Mouse (Mus musculus) lung, postnatal 0 days (tissue): ENCODE results near the gene Nptx1. TPM values are rescaled to one million over a fixed set of nuclear protein-coding genes. Genes with fewer than 3 reads are reported as not detected.
A peak's percentile ranks its signal among the peaks of the same experiment; 100 is the strongest.

Source experiments
- ATAC-seq: fragments of 200-750 bp; cut with Nextera tagmentation; 2 replicates; pipeline ENCODE4 v1.8.0; 2017; ENCODE audit warnings: moderate library complexity
- DNase-seq: peaks from one replicate; pipeline ENCODE4 v3.0.0-alpha.2; 2016; ENCODE audit warnings: low spot score
- H3K27ac ChIP-seq: fragments of 300-500 bp; sonication (generic); 2 replicates; pipeline ENCODE4 v1.5.1; 2014; ENCODE audit warnings: antibody characterized with exemption, mild to moderate bottlenecking, low read length, mixed read lengths
- H3K27me3 ChIP-seq: fragments of 300-500 bp; sonication (generic); replicated peaks from 2 replicates; pipeline ENCODE4 v1.6.1; 2014; ENCODE audit warnings: low read length, mixed read lengths; ENCODE audit not compliant: insufficient read depth
- H3K36me3 ChIP-seq: fragments of 300-500 bp; sonication (generic); 2 replicates; pipeline ENCODE4 v1.6.1; 2014; ENCODE audit warnings: low read length, mixed read lengths; ENCODE audit not compliant: insufficient read depth
- H3K4me1 ChIP-seq: fragments of 300-500 bp; sonication (generic); 2 replicates; pipeline ENCODE4 v1.6.1; 2014; ENCODE audit warnings: antibody characterized with exemption, low read depth, low read length, mixed read lengths; ENCODE audit not compliant: insufficient read depth
- H3K4me2 ChIP-seq: fragments of 300-500 bp; sonication (generic); replicated peaks from 2 replicates; pipeline ENCODE4 v1.6.1; 2014; ENCODE audit warnings: low read depth, mild to moderate bottlenecking, low read length, moderate library complexity, mixed read lengths
- H3K4me3 ChIP-seq: fragments of 300-500 bp; sonication (generic); 2 replicates; pipeline ENCODE4 v1.5.1; 2014; ENCODE audit warnings: low read depth, low read length
- H3K9ac ChIP-seq: fragments of 300-500 bp; sonication (generic); replicated peaks from 2 replicates; pipeline ENCODE4 v1.6.1; 2014; ENCODE audit warnings: low read depth, mild to moderate bottlenecking
- H3K9me3 ChIP-seq: fragments of 300-500 bp; sonication (generic); 2 replicates; pipeline ENCODE4 v1.6.1; 2016; ENCODE audit warnings: low read length, mixed read lengths
- CTCF ChIP-seq: IDR thresholded peaks from 2 replicates; pipeline ENCODE4 v1.5.1; 2016; ENCODE audit warnings: antibody characterized with exemption, mild to moderate bottlenecking
- EP300 ChIP-seq: IDR thresholded peaks from 2 replicates; pipeline ENCODE4 v1.6.1; 2016; ENCODE audit warnings: antibody characterized with exemption, mild to moderate bottlenecking, control low read depth
- WGBS: fragments of 180-500 bp; shearing (Covaris S2); extraction: QIAGEN DNeasy Blood & Tissue Kit; methylation state at CpG from one replicate; pipeline ENCODE4 v1.1.7; 2014; 5-methylcytosine and 5-hydroxymethylcytosine counted together
- polyA plus RNA-seq: library from polyadenylated mRNA; unstranded; fragments of >200 nt; fragmentation: Nextera tagmentation; extraction: Ambion mirVana; gene quantifications from 2 replicates; pipeline ENCODE4 v1.2.1, GENCODE M21; 2015

Nptx1 gene
- polyA plus RNA-seq, 1 experiment from 2014 or later: 1.7 TPM

- TF ChIP-seq EP300 (no peak), CTCF (no peak)
- WGBS: 46% methylated on average over 4 of the region's 4 CpGs
- Histone ChIP-seq H3K27me3 (no peaks in the 10 kb centered on the region), H3K36me3 (no peaks in the 10 kb centered on the region), H3K4me3 (no peak overlapping the region), H3K4me1 (peaks cover 7% of the 10 kb centered on the region), H3K27ac (no peak overlapping the region), H3K9me3 (no peaks in the 10 kb centered on the region), H3K4me2 (no peak overlapping the region), H3K9ac (no peak overlapping the region)
- DNase-seq (peak; percentile 26), ATAC-seq (no peak)
Observed at GRCm38 (mm10) chr11:119493516-119493915, 54.0 kb downstream of the Nptx1 start.

DNA sequence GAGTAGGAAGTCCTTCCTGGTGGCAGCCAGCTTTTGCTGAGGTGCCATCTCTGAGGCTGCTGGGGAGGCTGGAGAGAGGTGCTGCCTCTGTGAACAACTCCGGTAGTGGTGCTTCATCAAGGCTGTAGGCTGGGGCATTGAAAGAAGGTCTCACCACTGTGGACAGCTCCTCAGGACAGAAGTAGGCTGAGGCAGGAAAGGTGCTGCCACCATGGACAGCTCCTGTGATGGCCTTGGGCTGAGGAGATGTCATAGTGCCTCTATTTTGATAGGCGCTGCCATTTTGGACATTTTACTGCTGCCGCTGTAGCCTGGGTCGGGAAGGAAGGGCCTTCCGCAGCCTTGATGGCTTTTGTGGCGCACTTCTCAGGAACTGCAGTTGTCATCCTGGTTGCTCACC is 54.7 kb downstream of the Nptx1 start:
- DNase-seq (no peak), ATAC-seq (no peak)
- no peaks in the 10 kb centered on the region for H3K36me3 ChIP-seq
- H3K27me3 ChIP-seq: no peaks in the 10 kb centered on the region
- no peak overlapping the region for H3K9ac ChIP-seq
- 95% methylated on average over 6 of the region's 6 CpGs for WGBS
- H3K4me2 ChIP-seq: no peak overlapping the region
- H3K9me3 ChIP-seq: no peaks in the 10 kb centered on the region
- H3K27ac ChIP-seq: no peak overlapping the region
- H3K4me3 ChIP-seq: no peak overlapping the region
- H3K4me1 ChIP-seq: peaks cover 7% of the 10 kb centered on the region
- TF ChIP-seq CTCF (no peak), EP300 (no peak)

DNA sequence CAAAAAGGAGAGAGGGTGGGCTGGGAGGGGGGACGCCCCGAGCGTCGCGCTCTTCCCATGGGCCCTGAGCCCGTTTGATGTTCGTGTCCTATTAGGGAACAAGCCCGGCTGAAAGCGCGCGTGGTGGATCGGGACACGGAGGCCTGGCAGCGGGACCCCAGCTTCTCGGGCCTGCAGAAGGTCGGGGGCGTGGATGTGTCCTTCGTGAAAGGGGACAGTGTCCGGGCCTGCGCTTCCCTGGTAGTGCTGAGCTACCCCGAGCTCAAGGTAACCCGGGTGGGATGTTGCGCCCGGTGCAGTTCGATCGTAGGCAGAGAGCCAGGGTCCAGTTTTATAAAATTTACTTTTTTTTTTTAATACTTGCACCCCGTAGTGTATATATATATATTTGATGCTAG is 55.9 kb downstream of the Nptx1 start:
- H3K4me3 ChIP-seq: peak overlapping the region; percentile 63
- H3K4me2 ChIP-seq: peak overlapping the region; percentile 94
- DNase-seq (no peak), ATAC-seq (no peak)
- 4% methylated on average over 27 of the region's 27 CpGs for WGBS
- peaks cover 7% of the 10 kb centered on the region for H3K4me1 ChIP-seq
- H3K9ac ChIP-seq: peak overlapping the region; percentile 76
- H3K27me3 ChIP-seq: no peaks in the 10 kb centered on the region
- peak overlapping the region; percentile 84 for H3K27ac ChIP-seq
- H3K9me3 ChIP-seq: no peaks in the 10 kb centered on the region
- TF ChIP-seq EP300: no peak
- TF ChIP-seq CTCF: no peak
- peaks cover 10% of the 10 kb centered on the region; the same call in 1 of the 2 replicates for H3K36me3 ChIP-seq

- ATAC-seq: peak; percentile 98
- TF ChIP-seq CTCF (peak; percentile 99), EP300 (no peak; the same call in 1 of the 2 replicates)
- H3K4me2 ChIP-seq: peak within 1 kb of the TSS; percentile 94
- H3K27ac ChIP-seq: peak within 1 kb of the TSS; percentile 84
- WGBS: 2% methylated on average over 62 of the region's 66 CpGs
- no peaks in the 10 kb centered on the region for H3K27me3 ChIP-seq
- peak within 1 kb of the TSS; percentile 76 for H3K9ac ChIP-seq
- H3K9me3 ChIP-seq: no peaks in the 10 kb centered on the region
- peak; percentile 98 for DNase-seq
- H3K4me1 ChIP-seq: peaks cover 7% of the 10 kb centered on the region
- H3K36me3 ChIP-seq: peaks cover 16% of the 10 kb centered on the region; the same call in 1 of the 2 replicates
- peak within 1 kb of the TSS; percentile 63 for H3K4me3 ChIP-seq
Observed at GRCm38 (mm10) chr11:119490861-119491689, 56.5 kb downstream of the Nptx1 start, which contains the start of gene Endov. Gene Endov (plus strand): TSS chr11:119491347.

Other genes with a start within 250 kb of the Nptx1 start
- 187 and 207 TPM in 2 replicates for gene Eif4a3, start 247.7 kb downstream of the Nptx1 start, polyA plus RNA-seq
- gene Card14, start 240.0 kb downstream of the Nptx1 start, polyA plus RNA-seq: 0.06 TPM in 1 of 2 replicates, not detected in the other
- 12.6 TPM in 2 replicates for gene Sgsh, start 192.2 kb downstream of the Nptx1 start, polyA plus RNA-seq
- gene Slc26a11, start 192.2 kb downstream of the Nptx1 start, polyA plus RNA-seq: 11.6 and 12.0 TPM in 2 replicates
- 8.2 and 9.7 TPM in 2 replicates for gene Rnf213, start 154.7 kb downstream of the Nptx1 start, polyA plus RNA-seq
- 10.2 and 10.3 TPM in 2 replicates for gene Endov, start 56.4 kb downstream of the Nptx1 start, polyA plus RNA-seq
- gene Rptor, start 55.2 kb upstream of the Nptx1 start, polyA plus RNA-seq: 5.3 and 5.6 TPM in 2 replicates